Mouse (Mus musculus): ENCODE data around the gene Rasgrp1.

The Rasgrp1 gene

GRCm38 (mm10) chr2:117249255-117250000, 93.4 kb downstream of the Rasgrp1 start, which contains the start of gene Fam98b:
TSS of gene Fam98b (plus strand) at chr2:117249739.
- peak; percentile 86 for DNase-seq (ENCODE audit: low spot score)

- no peak for DNase-seq (ENCODE audit: low spot score)
Observed at GRCm38 (mm10) chr2:117241953-117242352, 100.8 kb downstream of the Rasgrp1 start.

GRCm38 (mm10) chr2:117231257-117231656, 111.5 kb downstream of the Rasgrp1 start:
- peak; percentile 85 for DNase-seq (ENCODE audit: low spot score)

DNA sequence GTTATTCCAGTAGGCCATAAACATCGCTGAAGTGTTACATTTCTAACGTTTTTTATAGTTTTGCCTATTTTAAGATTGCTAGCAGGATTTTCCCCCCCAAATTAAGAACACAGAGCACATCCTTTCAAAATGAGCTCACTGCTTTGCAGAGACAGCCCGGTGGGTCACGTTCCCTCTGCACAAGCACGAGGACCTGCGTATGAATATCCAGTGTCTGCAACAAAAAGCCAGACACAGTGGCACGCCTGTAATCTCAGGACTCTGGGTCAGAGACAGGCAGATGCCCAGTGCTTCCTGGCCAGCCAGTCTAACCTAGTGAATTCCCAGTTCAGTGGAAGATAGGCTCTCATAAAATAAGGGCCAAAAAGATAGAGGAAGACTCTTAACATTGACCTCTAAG, 112.5 kb downstream of the Rasgrp1 start:
- DNase-seq (ENCODE audit: low spot score) = no peak
